Mouse (Mus musculus) liver (tissue): ENCODE data around the gene Gtf2h3.
"Not testable (repeated sequence)": the region's sequence is repeated elsewhere in the genome, so short reads cannot be mapped to it uniquely, and the experiment has no call there.

Experiments used
- DNase-seq: peaks from one replicate; pipeline ENCODE4 v3.0.0-alpha.2; 2020; ENCODE audit warnings: mixed read lengths

Gtf2h3 gene

GRCm38 (mm10) chr5:124575467-124575866 is 3.5 kb upstream of the Gtf2h3 start:
- DNase-seq: no peak

- no peak for DNase-seq
Observed at GRCm38 (mm10) chr5:124582515-124582914, 3.6 kb downstream of the Gtf2h3 start.

- no peak for DNase-seq
Observed at GRCm38 (mm10) chr5:124592768-124593167, 13.8 kb downstream of the Gtf2h3 start.

GRCm38 (mm10) chr5:124598224-124599174 is 19.6 kb downstream of the Gtf2h3 start:
- peak; percentile 84 for DNase-seq

GRCm38 (mm10) chr5:124599726-124600125 is 20.8 kb downstream of the Gtf2h3 start:
- DNase-seq: not testable (repeated sequence)

- peak; percentile 59 for DNase-seq
Observed at GRCm38 (mm10) chr5:124602349-124602748, 23.4 kb downstream of the Gtf2h3 start.

GRCm38 (mm10) chr5:124604296-124604695 is 25.4 kb downstream of the Gtf2h3 start:
- DNase-seq: no peak

GRCm38 (mm10) chr5:124605041-124605622 is 26.2 kb downstream of the Gtf2h3 start:
- DNase-seq: peak; percentile 49

- peak; percentile 45 for DNase-seq
Observed at GRCm38 (mm10) chr5:124610965-124611364, 32.0 kb downstream of the Gtf2h3 start.

GRCm38 (mm10) chr5:124614709-124615108 is 35.8 kb downstream of the Gtf2h3 start:
- DNase-seq: no peak

GRCm38 (mm10) chr5:124618711-124619110 is 39.8 kb downstream of the Gtf2h3 start:
- DNase-seq: no peak

- DNase-seq: no peak
Observed at GRCm38 (mm10) chr5:124621362-124621761, 42.4 kb downstream of the Gtf2h3 start.

- no peak for DNase-seq
Observed at GRCm38 (mm10) chr5:124622890-124623289, 44.0 kb downstream of the Gtf2h3 start.

- no peak for DNase-seq
Observed at GRCm38 (mm10) chr5:124624291-124624690, 45.4 kb downstream of the Gtf2h3 start.

- DNase-seq: peak; percentile 95
Observed at GRCm38 (mm10) chr5:124628448-124629363, 49.8 kb downstream of the Gtf2h3 start, which contains the start of gene Atp6v0a2. TSS of gene Atp6v0a2 (plus strand) at chr5:124628576.

GRCm38 (mm10) chr5:124629641-124630040 is 50.7 kb downstream of the Gtf2h3 start:
- no peak for DNase-seq

GRCm38 (mm10) chr5:124631685-124632084 is 52.7 kb downstream of the Gtf2h3 start:
- DNase-seq: no peak

GRCm38 (mm10) chr5:124632461-124632860 is 53.5 kb downstream of the Gtf2h3 start:
- DNase-seq: no peak

GRCm38 (mm10) chr5:124633425-124633824 is 54.5 kb downstream of the Gtf2h3 start:
- DNase-seq: peak; percentile 22

GRCm38 (mm10) chr5:124635068-124635467 is 56.1 kb downstream of the Gtf2h3 start:
- peak; percentile 21 for DNase-seq

GRCm38 (mm10) chr5:124636139-124636538 is 57.2 kb downstream of the Gtf2h3 start:
- no peak for DNase-seq

GRCm38 (mm10) chr5:124636694-124637093 is 57.8 kb downstream of the Gtf2h3 start:
- no peak for DNase-seq

- DNase-seq: no peak
Observed at GRCm38 (mm10) chr5:124637300-124637699, 58.4 kb downstream of the Gtf2h3 start.
